Mouse (Mus musculus) forebrain, embryonic 16.5 days (tissue): Measurements from ENCODE around the gene Pim1. TPM values are rescaled to one million over a fixed set of nuclear protein-coding genes. Genes with fewer than 3 reads are reported as not detected.
"Not testable (repeated sequence)": the region's sequence is repeated elsewhere in the genome, so short reads cannot be mapped to it uniquely, and the experiment has no call there.

Experiments
- ATAC-seq: fragments of 200-750 bp; cut with Nextera tagmentation; 2 replicates; pipeline ENCODE4 v1.8.0; 2017; ENCODE audit warnings: mild to moderate bottlenecking, moderate library complexity
- H3K27ac ChIP-seq: fragments of 300-500 bp; sonication (generic); 2 replicates; pipeline ENCODE4 v1.5.1; 2014; ENCODE audit warnings: low read length, control low read depth
- H3K27me3 ChIP-seq: fragments of 300-500 bp; sonication (generic); replicated peaks from 2 replicates; pipeline ENCODE4 v1.6.1; 2014; ENCODE audit warnings: low read length; ENCODE audit not compliant: control insufficient read depth, insufficient read depth
- H3K36me3 ChIP-seq: fragments of 300-500 bp; sonication (generic); 2 replicates; pipeline ENCODE4 v1.6.1; 2014; ENCODE audit not compliant: control insufficient read depth, insufficient read depth
- H3K4me1 ChIP-seq: fragments of 300-500 bp; sonication (generic); replicated peaks from 2 replicates; pipeline ENCODE4 v1.6.1; 2014; ENCODE audit warnings: low read length; ENCODE audit not compliant: control insufficient read depth, insufficient read depth
- H3K4me2 ChIP-seq: fragments of 300-500 bp; sonication (generic); 2 replicates; pipeline ENCODE4 v1.6.1; 2014; ENCODE audit warnings: mild to moderate bottlenecking, low read length, control low read depth
- H3K4me3 ChIP-seq: fragments of 300-500 bp; sonication (generic); replicated peaks from 2 replicates; pipeline ENCODE4 v1.5.1; 2014; ENCODE audit warnings: mild to moderate bottlenecking, low read length, control low read depth
- H3K9ac ChIP-seq: fragments of 300-500 bp; sonication (generic); replicated peaks from 2 replicates; pipeline ENCODE4 v1.6.1; 2014; ENCODE audit warnings: low read depth, low read length, control low read depth
- H3K9me3 ChIP-seq: fragments of 300-500 bp; sonication (generic); 2 replicates; pipeline ENCODE4 v1.6.1; 2016; ENCODE audit warnings: low read length; ENCODE audit not compliant: control insufficient read depth
- WGBS: fragments of 180-500 bp; shearing (Covaris S2); extraction: QIAGEN DNeasy Blood & Tissue Kit; methylation state at CpG from one replicate; pipeline ENCODE4 v1.1.7; 2014; 5-methylcytosine and 5-hydroxymethylcytosine counted together
- polyA plus RNA-seq: library from polyadenylated mRNA; unstranded; fragments of >200 nt; fragmentation: Nextera tagmentation; extraction: Ambion mirVana; gene quantifications from 2 replicates; pipeline ENCODE4 v1.2.1, GENCODE M21; 2015

The Pim1 gene
- polyA plus RNA-seq, 1 experiment from 2014 or later: 11.8 TPM

GRCm38 (mm10) chr17:29496211-29497070, 5.9 kb downstream of the Pim1 start:
- no peak overlapping the region for H3K27ac ChIP-seq
- ATAC-seq: no peak
- 75% methylated on average over 6 of the region's 6 CpGs for WGBS

DNA sequence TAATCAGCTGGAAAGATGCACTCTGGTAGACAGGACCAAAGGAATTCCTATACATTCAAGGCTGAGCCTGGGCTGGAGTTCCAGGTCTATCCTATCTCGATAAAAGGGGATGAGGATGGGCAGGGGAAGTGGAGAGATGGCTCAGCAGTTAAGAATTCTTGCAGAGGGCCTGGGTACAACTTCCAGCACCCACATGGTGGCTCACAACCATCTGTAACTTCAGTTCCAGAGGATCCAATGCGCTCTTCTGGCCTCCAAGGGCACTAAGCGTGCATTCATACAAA, 6.5 kb downstream of the Pim1 start:
- Histone ChIP-seq H3K9ac (no peak overlapping the region), H3K27me3 (no peaks in the 10 kb centered on the region), H3K4me2 (no peak overlapping the region), H3K9me3 (no peaks in the 10 kb centered on the region), H3K4me3 (no peak overlapping the region), H3K27ac (no peak overlapping the region), H3K4me1 (peaks cover 8% of the 10 kb centered on the region), H3K36me3 (no peaks in the 10 kb centered on the region)
- WGBS: 88% methylated on average over 3 of the region's 3 CpGs
- ATAC-seq: no peak

More at GRCm38 (mm10) chr17:29496211-29497070, 5.9 kb downstream of the Pim1 start:
- H3K27me3 ChIP-seq: no peaks in the 10 kb centered on the region
- H3K36me3 ChIP-seq: no peaks in the 10 kb centered on the region
- no peak overlapping the region for H3K4me2 ChIP-seq
- H3K4me3 ChIP-seq: no peak overlapping the region
- no peaks in the 10 kb centered on the region for H3K9me3 ChIP-seq
- H3K4me1 ChIP-seq: peaks cover 11% of the 10 kb centered on the region
- no peak overlapping the region for H3K9ac ChIP-seq

DNA sequence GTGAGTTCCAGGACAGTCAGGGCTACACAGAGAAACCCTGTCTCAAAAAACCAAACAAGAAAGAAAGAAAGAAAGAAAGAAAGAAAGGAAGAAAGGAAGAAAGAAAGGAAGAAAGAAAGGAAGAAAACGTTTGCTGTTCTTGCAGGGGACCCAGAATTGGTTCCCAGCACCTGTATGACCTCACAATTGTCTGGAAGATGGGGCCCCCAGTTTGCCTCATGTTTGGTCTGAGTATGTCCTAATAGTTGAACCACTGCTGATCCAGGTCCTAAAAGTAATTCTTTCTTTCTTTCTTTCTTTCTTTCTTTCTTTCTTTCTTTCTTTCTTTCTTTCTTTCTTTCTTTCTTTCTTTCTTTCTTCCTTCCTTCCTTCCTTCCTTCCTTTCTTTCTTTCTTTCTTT, 6.9 kb downstream of the Pim1 start:
- not testable (repeated sequence) for H3K27me3 ChIP-seq, H3K4me3 ChIP-seq, H3K9ac ChIP-seq, H3K4me2 ChIP-seq, H3K4me1 ChIP-seq, H3K27ac ChIP-seq, ATAC-seq, H3K9me3 ChIP-seq, H3K36me3 ChIP-seq
- 75% methylated on average over 1 of the region's 1 CpGs for WGBS

DNA sequence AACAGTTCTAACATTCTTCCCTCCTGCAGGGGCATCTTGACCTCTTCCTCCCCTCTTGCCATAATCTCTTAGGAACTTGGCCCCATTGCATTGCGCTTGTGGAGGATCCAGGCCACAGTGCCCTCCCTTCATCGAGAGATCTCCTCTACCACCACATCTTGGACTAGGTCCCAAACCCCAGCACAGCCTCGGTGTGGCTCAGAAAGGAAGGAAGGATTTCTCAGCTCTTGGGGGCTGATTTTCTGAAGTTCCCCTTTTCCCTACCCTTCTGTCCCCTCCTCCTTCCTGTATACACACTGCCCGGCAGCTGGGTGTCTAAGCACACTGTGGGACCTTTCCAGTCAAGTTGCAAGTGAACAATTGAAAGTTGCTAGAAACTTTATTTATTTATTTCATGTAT, 7.5 kb downstream of the Pim1 start:
- Histone ChIP-seq H3K27ac (no peak overlapping the region), H3K9me3 (no peaks in the 10 kb centered on the region), H3K4me2 (no peak overlapping the region), H3K4me3 (no peak overlapping the region), H3K9ac (no peak overlapping the region), H3K36me3 (no peaks in the 10 kb centered on the region), H3K27me3 (no peaks in the 10 kb centered on the region), H3K4me1 (peaks cover 4% of the 10 kb centered on the region)
- no peak for ATAC-seq
- WGBS: 61% methylated on average over 4 of the region's 4 CpGs

GRCm38 (mm10) chr17:29498952-29499351, 8.4 kb downstream of the Pim1 start:
- not testable (repeated sequence) for H3K9me3 ChIP-seq, H3K36me3 ChIP-seq, H3K9ac ChIP-seq, H3K4me2 ChIP-seq, ATAC-seq, H3K4me3 ChIP-seq, H3K27ac ChIP-seq, H3K27me3 ChIP-seq, H3K4me1 ChIP-seq
- WGBS: 85% methylated on average over 1 of the region's 2 CpGs

DNA sequence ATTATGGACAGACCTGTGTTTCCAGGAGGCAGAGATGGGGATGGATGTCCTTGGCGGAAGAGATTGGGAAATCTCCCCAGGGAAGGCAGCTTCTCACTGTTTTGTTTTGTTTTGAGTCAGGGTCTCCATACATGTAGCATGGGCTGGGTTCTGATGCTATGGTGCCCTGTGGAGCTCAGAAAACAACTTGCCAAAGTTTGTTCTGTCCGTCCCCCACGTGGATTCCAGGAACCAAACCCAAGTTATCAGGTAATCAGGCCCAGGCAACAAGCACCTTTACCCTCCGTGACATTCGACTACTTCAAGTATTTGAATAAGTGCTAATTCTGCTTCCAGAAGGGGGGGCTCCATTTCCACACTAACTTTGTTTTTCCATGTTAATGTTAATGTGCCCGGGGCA, 9.0 kb downstream of the Pim1 start:
- H3K27me3 ChIP-seq: no peaks in the 10 kb centered on the region
- no peaks in the 10 kb centered on the region; the same call in 1 of the 2 replicates for H3K9me3 ChIP-seq
- H3K9ac ChIP-seq: no peak overlapping the region
- no peak for ATAC-seq
- no peak overlapping the region for H3K4me3 ChIP-seq
- WGBS: 83% methylated on average over 6 of the region's 6 CpGs
- no peak overlapping the region for H3K4me2 ChIP-seq
- H3K4me1 ChIP-seq: no peaks in the 10 kb centered on the region
- H3K36me3 ChIP-seq: no peaks in the 10 kb centered on the region
- H3K27ac ChIP-seq: no peak overlapping the region

- no peaks in the 10 kb centered on the region; the same call in 1 of the 2 replicates for H3K9me3 ChIP-seq
- H3K4me2 ChIP-seq: no peak overlapping the region
- H3K4me1 ChIP-seq: no peaks in the 10 kb centered on the region
- H3K27ac ChIP-seq: no peak overlapping the region
- H3K9ac ChIP-seq: no peak overlapping the region
- no peaks in the 10 kb centered on the region for H3K36me3 ChIP-seq
- 72% methylated on average over 7 of the region's 7 CpGs for WGBS
- no peak overlapping the region for H3K4me3 ChIP-seq
- ATAC-seq: no peak
- no peaks in the 10 kb centered on the region for H3K27me3 ChIP-seq
These were observed 9.7 kb downstream of the Pim1 start for GRCm38 (mm10) chr17:29500243-29500740.

- H3K27me3 ChIP-seq: no peaks in the 10 kb centered on the region
- H3K4me1 ChIP-seq: no peaks in the 10 kb centered on the region
- H3K36me3 ChIP-seq: no peaks in the 10 kb centered on the region
- WGBS: 80% methylated on average over 17 of the region's 17 CpGs
- ATAC-seq: no peak
- H3K9me3 ChIP-seq: no peaks in the 10 kb centered on the region; the same call in 1 of the 2 replicates
- H3K4me2 ChIP-seq: no peak overlapping the region
- no peak overlapping the region for H3K4me3 ChIP-seq
- no peak overlapping the region for H3K27ac ChIP-seq
- H3K9ac ChIP-seq: no peak overlapping the region
These were observed 10.4 kb downstream of the Pim1 start for GRCm38 (mm10) chr17:29500802-29501469.

GRCm38 (mm10) chr17:29502005-29502668, 11.6 kb downstream of the Pim1 start:
- H3K27me3 ChIP-seq: no peaks in the 10 kb centered on the region
- no peak overlapping the region for H3K4me3 ChIP-seq
- 81% methylated on average over 7 of the region's 7 CpGs for WGBS
- H3K9me3 ChIP-seq: no peaks in the 10 kb centered on the region; the same call in 1 of the 2 replicates
- H3K27ac ChIP-seq: no peak overlapping the region
- H3K4me1 ChIP-seq: no peaks in the 10 kb centered on the region
- no peaks in the 10 kb centered on the region for H3K36me3 ChIP-seq
- H3K9ac ChIP-seq: no peak overlapping the region
- ATAC-seq: no peak
- no peak overlapping the region for H3K4me2 ChIP-seq
